Mouse (Mus musculus) embryonic fibroblast, embryonic 13.5 days (primary cell): ENCODE measurements around the gene Hspa1a.

ENCODE experiments used
- CTCF ChIP-seq: IDR thresholded peaks from 2 replicates; pipeline ENCODE4 v1.5.1; 2011; ENCODE audit warnings: mild to moderate bottlenecking, control low read depth, low read length, moderate library complexity, borderline replicate concordance; ENCODE audit not compliant: insufficient read depth
- POLR2A ChIP-seq: IDR thresholded peaks from 2 replicates; pipeline ENCODE4 v1.6.1; 2011; ENCODE audit warnings: low read depth, mild to moderate bottlenecking, control low read depth, low read length, moderate library complexity

GRCm38 (mm10) chr17:34954831-34955230 is 17.1 kb downstream of the Hspa1a start:
- TF ChIP-seq CTCF (no peak), POLR2A (no peak)
